40 mouse cellular contexts compared by ENCODE assay signal in genomic region chr16:59269097-59269496, GRCm38 (mm10). TPM values are rescaled to one million over a fixed set of nuclear protein-coding genes. Genes with fewer than 3 reads are reported as not detected.
"Had no signal": no experiment of that assay in that cellular context is flagged by ENCODE, and none has a peak within 500 bp of the region (broad histone marks: within the 10 kb centered on the region; RNA-seq: fewer than 3 reads in every experiment).

No protein-coding gene starts in this region.

RNA-seq across cellular contexts. Expression of gene Olfr201, which starts 3.3 kb away (rescaled TPM):
- total RNA-seq: heart, postnatal 10 days; heart, postnatal 14 days; heart, postnatal 25 days; heart, postnatal 36 days; heart, postnatal 4 days; hematopoietic stem cell, adult 5-6 weeks; hindbrain, postnatal 0 days; layer of hippocampus, adult 18-20 months; layer of hippocampus, adult 2 months; layer of hippocampus, adult 8-10 months; layer of hippocampus, postnatal 10 days; layer of hippocampus, postnatal 14 days; layer of hippocampus, postnatal 25 days; layer of hippocampus, postnatal 36 days; left cerebral cortex, adult 18-20 months; left cerebral cortex, adult 2 months; left cerebral cortex, adult 8-10 months had no signal
- polyA plus RNA-seq: heart, embryonic 11.5 days; heart, embryonic 12.5 days; heart, embryonic 13.5 days; heart, embryonic 14.5 days; heart, embryonic 15.5 days; heart, embryonic 16.5 days; heart, postnatal 0 days; hindbrain, embryonic 10.5 days; hindbrain, embryonic 11.5 days; hindbrain, embryonic 12.5 days; hindbrain, embryonic 13.5 days; hindbrain, embryonic 14.5 days; hindbrain, embryonic 15.5 days; hindbrain, embryonic 16.5 days; hindbrain, postnatal 0 days; inflammation-experienced regulatory T-cells, adult 6 months; intestine, embryonic 14.5 days; intestine, embryonic 15.5 days; kidney, adult 2 months; kidney, embryonic 14.5 days; kidney, embryonic 15.5 days; kidney, embryonic 16.5 days; kidney, postnatal 0 days; large intestine, adult 2 months had no signal

RNA-seq across cellular contexts. Expression of gene Olfr202, which starts 17.5 kb away (rescaled TPM):
- total RNA-seq: heart, postnatal 10 days; heart, postnatal 14 days; heart, postnatal 25 days; heart, postnatal 36 days; heart, postnatal 4 days; hematopoietic stem cell, adult 5-6 weeks; hindbrain, postnatal 0 days; layer of hippocampus, adult 18-20 months; layer of hippocampus, adult 2 months; layer of hippocampus, adult 8-10 months; layer of hippocampus, postnatal 10 days; layer of hippocampus, postnatal 14 days; layer of hippocampus, postnatal 25 days; layer of hippocampus, postnatal 36 days; left cerebral cortex, adult 18-20 months; left cerebral cortex, adult 2 months; left cerebral cortex, adult 8-10 months had no signal
- polyA plus RNA-seq: heart, embryonic 11.5 days; heart, embryonic 12.5 days; heart, embryonic 13.5 days; heart, embryonic 14.5 days; heart, embryonic 15.5 days; heart, embryonic 16.5 days; heart, postnatal 0 days; hindbrain, embryonic 10.5 days; hindbrain, embryonic 11.5 days; hindbrain, embryonic 12.5 days; hindbrain, embryonic 13.5 days; hindbrain, embryonic 14.5 days; hindbrain, embryonic 15.5 days; hindbrain, embryonic 16.5 days; hindbrain, postnatal 0 days; inflammation-experienced regulatory T-cells, adult 6 months; intestine, embryonic 14.5 days; intestine, embryonic 15.5 days; kidney, adult 2 months; kidney, embryonic 14.5 days; kidney, embryonic 15.5 days; kidney, embryonic 16.5 days; kidney, postnatal 0 days; large intestine, adult 2 months had no signal

RNA-seq across cellular contexts. Expression of gene Olfr203, which starts 29.6 kb away (rescaled TPM):
- total RNA-seq: heart, postnatal 10 days; heart, postnatal 14 days; heart, postnatal 25 days; heart, postnatal 36 days; heart, postnatal 4 days; hematopoietic stem cell, adult 5-6 weeks; hindbrain, postnatal 0 days; layer of hippocampus, adult 18-20 months; layer of hippocampus, adult 2 months; layer of hippocampus, adult 8-10 months; layer of hippocampus, postnatal 10 days; layer of hippocampus, postnatal 14 days; layer of hippocampus, postnatal 25 days; layer of hippocampus, postnatal 36 days; left cerebral cortex, adult 18-20 months; left cerebral cortex, adult 2 months; left cerebral cortex, adult 8-10 months had no signal
- polyA plus RNA-seq: heart, embryonic 11.5 days; heart, embryonic 12.5 days; heart, embryonic 13.5 days; heart, embryonic 14.5 days; heart, embryonic 15.5 days; heart, embryonic 16.5 days; heart, postnatal 0 days; hindbrain, embryonic 10.5 days; hindbrain, embryonic 11.5 days; hindbrain, embryonic 12.5 days; hindbrain, embryonic 13.5 days; hindbrain, embryonic 14.5 days; hindbrain, embryonic 15.5 days; hindbrain, embryonic 16.5 days; hindbrain, postnatal 0 days; inflammation-experienced regulatory T-cells, adult 6 months; intestine, embryonic 14.5 days; intestine, embryonic 15.5 days; kidney, adult 2 months; kidney, embryonic 14.5 days; kidney, embryonic 15.5 days; kidney, embryonic 16.5 days; kidney, postnatal 0 days; large intestine, adult 2 months had no signal

RNA-seq across cellular contexts. Expression of gene Olfr204, which starts 49.0 kb away (rescaled TPM):
- total RNA-seq: heart, postnatal 10 days; heart, postnatal 14 days; heart, postnatal 25 days; heart, postnatal 36 days; heart, postnatal 4 days; hematopoietic stem cell, adult 5-6 weeks; hindbrain, postnatal 0 days; layer of hippocampus, adult 18-20 months; layer of hippocampus, adult 2 months; layer of hippocampus, adult 8-10 months; layer of hippocampus, postnatal 25 days; left cerebral cortex, adult 18-20 months; left cerebral cortex, adult 2 months had no signal
- polyA plus RNA-seq: heart, embryonic 11.5 days; heart, embryonic 12.5 days; heart, embryonic 13.5 days; heart, embryonic 14.5 days; heart, embryonic 15.5 days; heart, embryonic 16.5 days; heart, postnatal 0 days; hindbrain, embryonic 10.5 days; hindbrain, embryonic 11.5 days; hindbrain, embryonic 12.5 days; hindbrain, embryonic 13.5 days; hindbrain, embryonic 14.5 days; hindbrain, embryonic 15.5 days; hindbrain, embryonic 16.5 days; hindbrain, postnatal 0 days; inflammation-experienced regulatory T-cells, adult 6 months; intestine, embryonic 14.5 days; intestine, embryonic 15.5 days; kidney, adult 2 months; kidney, embryonic 14.5 days; kidney, embryonic 15.5 days; kidney, embryonic 16.5 days; kidney, postnatal 0 days; large intestine, adult 2 months had no signal

RNA-seq across cellular contexts. Expression of gene Olfr199, which starts 49.5 kb away (rescaled TPM):
- total RNA-seq: heart, postnatal 10 days; heart, postnatal 14 days; heart, postnatal 25 days; heart, postnatal 36 days; heart, postnatal 4 days; hematopoietic stem cell, adult 5-6 weeks; hindbrain, postnatal 0 days; layer of hippocampus, adult 18-20 months; layer of hippocampus, adult 2 months; layer of hippocampus, adult 8-10 months; layer of hippocampus, postnatal 10 days; layer of hippocampus, postnatal 14 days; layer of hippocampus, postnatal 25 days; layer of hippocampus, postnatal 36 days; left cerebral cortex, adult 18-20 months; left cerebral cortex, adult 2 months; left cerebral cortex, adult 8-10 months had no signal
- polyA plus RNA-seq: heart, embryonic 11.5 days; heart, embryonic 12.5 days; heart, embryonic 13.5 days; heart, embryonic 14.5 days; heart, embryonic 15.5 days; heart, embryonic 16.5 days; heart, postnatal 0 days; hindbrain, embryonic 10.5 days; hindbrain, embryonic 12.5 days; hindbrain, embryonic 13.5 days; hindbrain, embryonic 14.5 days; hindbrain, embryonic 15.5 days; hindbrain, embryonic 16.5 days; hindbrain, postnatal 0 days; inflammation-experienced regulatory T-cells, adult 6 months; intestine, embryonic 14.5 days; intestine, embryonic 15.5 days; kidney, adult 2 months; kidney, embryonic 14.5 days; kidney, embryonic 15.5 days; kidney, embryonic 16.5 days; kidney, postnatal 0 days; large intestine, adult 2 months had no signal
